Mouse (Mus musculus): ENCODE measurements at regions not wholly inside any gene's neighbourhood (a gene's known extent, or its start where the extent isn't known, plus 50 kb on each side); places are given as distances from the start of the nearest gene placed in this dataset.

DNA sequence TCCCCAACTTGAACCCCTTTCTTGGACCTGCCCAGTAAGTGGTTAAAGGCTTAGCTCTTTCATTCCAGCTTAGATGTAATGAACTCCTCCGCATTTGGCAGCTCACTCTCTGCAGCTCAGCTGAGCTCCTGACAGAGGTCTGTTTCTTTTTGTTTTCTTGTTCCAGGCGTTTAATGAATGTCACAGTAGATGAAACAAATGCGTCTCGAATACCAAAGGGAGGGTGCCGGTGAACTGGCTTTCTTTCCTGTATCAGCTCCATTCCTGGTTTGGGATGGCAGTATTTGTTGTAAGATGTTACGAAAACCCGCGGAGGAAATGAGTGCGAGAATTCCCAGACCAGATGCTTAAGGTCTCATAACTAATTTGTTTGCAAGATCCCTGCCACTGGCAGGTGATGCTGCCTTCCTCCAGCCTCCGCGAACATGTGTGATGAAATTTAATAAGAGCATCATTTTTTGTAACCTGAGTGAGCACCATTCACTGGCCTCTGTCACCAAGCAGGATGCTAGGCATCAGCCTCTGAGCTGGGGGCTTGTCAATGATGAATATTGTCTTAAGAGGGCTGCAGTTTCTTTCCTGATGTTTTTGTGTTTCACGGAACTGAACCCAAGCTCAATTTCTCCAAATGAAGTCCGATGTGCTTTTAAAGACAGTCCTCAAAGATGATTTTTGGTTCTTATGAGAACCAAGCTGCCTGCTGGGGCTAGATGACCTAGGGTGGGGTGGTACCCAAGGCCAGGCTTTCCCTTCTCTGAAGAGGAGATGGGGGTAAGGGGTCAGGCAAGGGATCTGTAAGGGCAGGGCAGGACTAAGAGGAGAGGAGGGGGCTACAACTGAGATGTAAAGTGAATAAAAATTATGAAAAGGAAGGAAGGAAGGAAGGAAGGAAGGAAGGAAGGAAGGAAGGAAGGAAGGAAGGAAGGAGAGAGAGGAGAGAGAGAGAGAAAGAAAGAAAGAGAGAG, 250.1 kb upstream of the Prkcq start:
- H3K4me2 ChIP-seq (ENCODE audit: low read depth, severe bottlenecking) = no peak overlapping the region
- H3K27ac ChIP-seq (replicated peaks; ENCODE audit: low read depth, low read length) = no peak overlapping the region
- no peak overlapping the region for H3K9ac ChIP-seq (ENCODE audit: low read length)
- H3K9me3 ChIP-seq (ENCODE audit: control insufficient read depth, low read length) = no peaks in the 10 kb centered on the region
- DNase-seq (ENCODE audit: low spot score) = no peak
- no peak overlapping the region for H3K4me3 ChIP-seq (ENCODE audit: low read depth, low read length)
- H3K4me1 ChIP-seq (ENCODE audit: control insufficient read depth, insufficient read depth, low read length) = no peaks in the 10 kb centered on the region
- H3K36me3 ChIP-seq (ENCODE audit: control insufficient read depth, insufficient read depth, low read length) = no peaks in the 10 kb centered on the region
- no peaks in the 10 kb centered on the region for H3K27me3 ChIP-seq (ENCODE audit: control insufficient read depth, insufficient read depth, low read length)
- no peak for ATAC-seq (ENCODE audit: insufficient number of reproducible peaks, low FRiP score, low TSS enrichment, low read depth)
- 34% methylated on average over 13 of the region's 13 CpGs for WGBS

DNA sequence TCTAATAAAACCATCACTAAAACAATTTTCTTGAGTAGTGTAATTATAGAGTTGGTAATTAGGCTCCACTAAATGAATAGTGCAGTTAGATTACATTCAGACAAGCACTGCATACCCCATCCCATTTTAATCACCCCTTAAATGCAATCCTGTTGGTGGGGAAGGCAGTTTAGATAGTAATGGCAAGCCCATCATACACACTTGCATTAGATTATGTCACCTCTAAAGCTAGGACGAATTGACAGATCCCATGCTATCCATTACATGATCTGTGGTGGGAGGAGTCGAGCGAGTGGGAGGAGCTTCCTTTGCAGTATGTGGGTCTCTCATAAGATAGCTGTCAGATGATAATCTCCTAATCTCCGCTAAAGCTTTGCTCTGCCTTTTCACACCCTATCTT, 247.9 kb upstream of the Prkcq start:
- H3K36me3 ChIP-seq (ENCODE audit: control insufficient read depth, insufficient read depth, low read length) = no peaks in the 10 kb centered on the region
- H3K4me2 ChIP-seq (ENCODE audit: low read depth, severe bottlenecking) = no peak overlapping the region
- H3K9ac ChIP-seq (ENCODE audit: low read length) = no peak overlapping the region
- no peaks in the 10 kb centered on the region for H3K27me3 ChIP-seq (ENCODE audit: control insufficient read depth, insufficient read depth, low read length)
- H3K27ac ChIP-seq (replicated peaks; ENCODE audit: low read depth, low read length) = no peak overlapping the region
- ATAC-seq (ENCODE audit: insufficient number of reproducible peaks, low FRiP score, low TSS enrichment, low read depth) (0 out of 2 replicates have a peak, but pooled peaks have one; percentile 42), DNase-seq (ENCODE audit: low spot score) (no peak)
- no peaks in the 10 kb centered on the region for H3K4me1 ChIP-seq (ENCODE audit: control insufficient read depth, insufficient read depth, low read length)
- no peaks in the 10 kb centered on the region for H3K9me3 ChIP-seq (ENCODE audit: control insufficient read depth, low read length)
- H3K4me3 ChIP-seq (ENCODE audit: low read depth, low read length) = no peak overlapping the region
- WGBS = 81% methylated on average over 4 of the region's 4 CpGs

DNA sequence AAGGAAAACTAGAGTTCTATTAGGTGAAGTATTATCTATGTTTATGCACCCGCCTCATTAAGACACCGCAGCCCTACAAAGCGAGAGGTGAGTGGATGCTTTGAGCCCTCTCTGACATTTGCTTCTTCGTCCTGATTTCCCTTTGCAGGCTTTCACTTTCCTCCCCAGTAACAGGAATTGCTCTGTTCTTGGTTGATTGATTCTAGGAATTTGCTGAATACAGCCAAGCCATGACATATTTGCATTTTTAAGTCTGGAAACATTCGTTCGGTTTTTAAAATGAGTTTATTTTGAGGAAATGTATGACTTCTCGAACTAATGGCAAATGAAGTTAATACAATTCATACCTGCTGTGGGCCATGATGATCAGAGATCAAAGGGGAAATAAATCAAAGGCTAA, 246.5 kb upstream of the Prkcq start:
- Histone ChIP-seq H3K4me1 (ENCODE audit: control insufficient read depth, insufficient read depth, low read length) (no peaks in the 10 kb centered on the region), H3K4me2 (ENCODE audit: low read depth, severe bottlenecking) (no peak overlapping the region), H3K27ac (replicated peaks; ENCODE audit: low read depth, low read length) (no peak overlapping the region), H3K9me3 (ENCODE audit: control insufficient read depth, low read length) (no peaks in the 10 kb centered on the region), H3K36me3 (ENCODE audit: control insufficient read depth, insufficient read depth, low read length) (no peaks in the 10 kb centered on the region), H3K4me3 (ENCODE audit: low read depth, low read length) (no peak overlapping the region), H3K9ac (ENCODE audit: low read length) (no peak overlapping the region), H3K27me3 (ENCODE audit: control insufficient read depth, insufficient read depth, low read length) (no peaks in the 10 kb centered on the region)
- DNase-seq (ENCODE audit: low spot score) (no peak), ATAC-seq (ENCODE audit: insufficient number of reproducible peaks, low FRiP score, low TSS enrichment, low read depth) (no peak)
- 39% methylated on average over 7 of the region's 7 CpGs for WGBS

DNA sequence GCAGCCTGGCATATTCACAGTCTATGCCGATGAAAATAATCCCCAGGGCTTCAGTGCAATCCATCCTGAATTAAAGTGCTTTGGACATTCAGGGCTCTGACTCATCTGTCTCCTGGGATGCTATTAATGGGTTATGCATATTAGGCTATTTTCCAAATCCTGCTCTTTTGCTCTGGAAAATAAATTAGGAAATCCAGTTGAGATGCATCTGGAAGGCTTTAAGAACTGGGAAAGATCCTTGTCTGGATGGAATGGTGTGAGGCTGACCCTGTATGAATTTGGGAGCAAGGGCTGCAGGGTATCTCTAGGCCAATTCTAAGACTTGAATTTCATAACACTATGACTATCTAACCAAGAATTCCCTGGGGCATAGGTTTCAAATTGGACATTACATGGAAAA, 234.5 kb upstream of the Prkcq start:
- H3K9me3 ChIP-seq (ENCODE audit: control insufficient read depth, low read length) = no peaks in the 10 kb centered on the region
- H3K4me1 ChIP-seq (ENCODE audit: control insufficient read depth, insufficient read depth, low read length) = no peaks in the 10 kb centered on the region
- H3K4me3 ChIP-seq (ENCODE audit: low read depth, low read length) = no peak overlapping the region
- ATAC-seq (ENCODE audit: insufficient number of reproducible peaks, low FRiP score, low TSS enrichment, low read depth) (no peak), DNase-seq (ENCODE audit: low spot score) (no peak)
- H3K36me3 ChIP-seq (ENCODE audit: control insufficient read depth, insufficient read depth, low read length) = no peaks in the 10 kb centered on the region
- H3K27me3 ChIP-seq (ENCODE audit: control insufficient read depth, insufficient read depth, low read length) = no peaks in the 10 kb centered on the region
- WGBS = 75% methylated on average over 1 of the region's 1 CpGs
- H3K27ac ChIP-seq (replicated peaks; ENCODE audit: low read depth, low read length) = no peak overlapping the region
- no peak overlapping the region for H3K4me2 ChIP-seq (ENCODE audit: low read depth, severe bottlenecking)
- no peak overlapping the region for H3K9ac ChIP-seq (ENCODE audit: low read length)

DNA sequence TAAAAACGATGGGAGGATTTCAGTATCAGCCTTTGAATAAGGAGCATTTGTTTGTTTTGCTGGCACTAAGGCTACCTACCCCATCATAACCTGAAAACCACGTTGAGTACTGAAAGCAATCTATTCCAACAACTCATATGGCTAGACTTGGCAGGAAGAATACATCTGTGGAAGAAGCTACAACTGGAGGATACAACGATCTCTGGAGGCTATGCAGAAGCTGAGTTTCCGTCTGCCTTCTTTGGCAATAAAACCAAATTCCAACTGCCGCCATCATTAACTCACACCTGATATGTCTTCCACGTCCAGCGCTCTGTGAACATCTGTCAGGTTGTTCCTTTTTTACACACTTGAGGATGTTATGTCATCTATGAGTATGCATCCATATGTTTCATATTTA, 206.7 kb upstream of the Prkcq start:
- Histone ChIP-seq H3K36me3 (ENCODE audit: control insufficient read depth, insufficient read depth, low read length) (no peaks in the 10 kb centered on the region), H3K4me1 (ENCODE audit: control insufficient read depth, insufficient read depth, low read length) (no peaks in the 10 kb centered on the region), H3K27me3 (ENCODE audit: control insufficient read depth, insufficient read depth, low read length) (no peaks in the 10 kb centered on the region), H3K9ac (ENCODE audit: low read length) (no peak overlapping the region), H3K9me3 (ENCODE audit: control insufficient read depth, low read length) (no peaks in the 10 kb centered on the region), H3K4me2 (ENCODE audit: low read depth, severe bottlenecking) (no peak overlapping the region), H3K4me3 (ENCODE audit: low read depth, low read length) (no peak overlapping the region), H3K27ac (replicated peaks; ENCODE audit: low read depth, low read length) (no peak overlapping the region)
- WGBS = 73% methylated on average over 7 of the region's 7 CpGs
- DNase-seq (ENCODE audit: low spot score) = no peak
- no peak for ATAC-seq (ENCODE audit: insufficient number of reproducible peaks, low FRiP score, low TSS enrichment, low read depth)

DNA sequence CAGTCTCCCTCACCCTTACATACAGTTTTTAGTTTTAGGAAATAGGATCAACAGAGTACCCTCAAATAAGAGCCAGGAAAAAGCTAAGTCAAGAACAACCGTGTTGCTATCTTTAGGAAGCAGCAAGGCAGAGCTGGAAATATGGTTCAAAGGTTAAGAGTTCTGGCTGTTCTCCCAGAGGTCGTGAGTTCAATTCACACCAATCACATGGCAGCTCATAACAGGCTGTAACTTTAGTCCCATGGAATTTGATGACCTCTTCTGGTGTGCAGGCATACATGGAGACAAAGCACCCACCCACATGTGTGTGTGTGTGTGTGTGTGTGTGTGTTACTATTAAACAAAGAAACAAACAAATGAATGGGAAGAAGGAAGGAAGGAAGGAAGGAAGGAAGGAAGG, 205.0 kb upstream of the Prkcq start:
- no peak for DNase-seq (ENCODE audit: low spot score)
- H3K9me3 ChIP-seq (ENCODE audit: control insufficient read depth, low read length) = no peaks in the 10 kb centered on the region
- ATAC-seq (ENCODE audit: insufficient number of reproducible peaks, low FRiP score, low TSS enrichment, low read depth) = no peak
- H3K27ac ChIP-seq (replicated peaks; ENCODE audit: low read depth, low read length) = no peak overlapping the region
- H3K4me3 ChIP-seq (ENCODE audit: low read depth, low read length) = no peak overlapping the region
- no peak overlapping the region for H3K4me2 ChIP-seq (ENCODE audit: low read depth, severe bottlenecking)
- H3K27me3 ChIP-seq (ENCODE audit: control insufficient read depth, insufficient read depth, low read length) = no peaks in the 10 kb centered on the region
- no peaks in the 10 kb centered on the region for H3K36me3 ChIP-seq (ENCODE audit: control insufficient read depth, insufficient read depth, low read length)
- no peaks in the 10 kb centered on the region for H3K4me1 ChIP-seq (ENCODE audit: control insufficient read depth, insufficient read depth, low read length)
- WGBS = 59% methylated on average over 2 of the region's 2 CpGs
- no peak overlapping the region for H3K9ac ChIP-seq (ENCODE audit: low read length)

DNA sequence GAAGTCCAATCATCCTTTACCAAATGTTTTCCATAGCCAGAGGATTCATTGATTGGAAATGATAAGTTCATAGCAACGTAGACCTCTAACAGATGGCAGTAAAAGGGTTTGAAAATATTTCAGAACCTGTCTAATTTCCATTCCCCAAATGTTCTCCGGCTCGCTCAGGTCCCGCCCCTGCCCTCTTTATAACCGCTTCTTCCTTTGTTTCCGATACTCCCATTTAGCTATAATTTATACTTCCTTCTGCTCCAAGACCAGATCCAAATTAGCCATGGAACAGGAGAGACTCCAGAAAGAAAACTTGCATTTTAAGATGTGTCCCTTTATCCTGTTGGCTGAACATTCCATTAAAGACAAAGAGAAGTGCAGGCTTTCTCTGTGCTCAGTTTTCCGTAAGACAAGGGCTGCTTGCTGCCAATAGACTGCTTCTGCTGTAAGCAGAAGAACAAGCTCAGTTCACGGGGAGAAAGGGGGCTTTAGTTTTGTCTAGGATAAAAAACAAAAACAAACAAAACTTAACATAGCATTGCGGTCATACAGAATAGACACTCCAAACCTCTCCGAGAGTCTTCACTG, 202.7 kb upstream of the Prkcq start:
- 91% methylated on average over 10 of the region's 10 CpGs for WGBS
- H3K27ac ChIP-seq (replicated peaks; ENCODE audit: low read depth, low read length) = no peak overlapping the region
- H3K27me3 ChIP-seq (ENCODE audit: control insufficient read depth, insufficient read depth, low read length) = no peaks in the 10 kb centered on the region
- H3K9ac ChIP-seq (ENCODE audit: low read length) = no peak overlapping the region
- no peak overlapping the region for H3K4me3 ChIP-seq (ENCODE audit: low read depth, low read length)
- DNase-seq (ENCODE audit: low spot score) (no peak), ATAC-seq (ENCODE audit: insufficient number of reproducible peaks, low FRiP score, low TSS enrichment, low read depth) (no peak)
- no peaks in the 10 kb centered on the region for H3K36me3 ChIP-seq (ENCODE audit: control insufficient read depth, insufficient read depth, low read length)
- no peak overlapping the region for H3K4me2 ChIP-seq (ENCODE audit: low read depth, severe bottlenecking)
- no peaks in the 10 kb centered on the region for H3K9me3 ChIP-seq (ENCODE audit: control insufficient read depth, low read length)
- no peaks in the 10 kb centered on the region for H3K4me1 ChIP-seq (ENCODE audit: control insufficient read depth, insufficient read depth, low read length)

DNA sequence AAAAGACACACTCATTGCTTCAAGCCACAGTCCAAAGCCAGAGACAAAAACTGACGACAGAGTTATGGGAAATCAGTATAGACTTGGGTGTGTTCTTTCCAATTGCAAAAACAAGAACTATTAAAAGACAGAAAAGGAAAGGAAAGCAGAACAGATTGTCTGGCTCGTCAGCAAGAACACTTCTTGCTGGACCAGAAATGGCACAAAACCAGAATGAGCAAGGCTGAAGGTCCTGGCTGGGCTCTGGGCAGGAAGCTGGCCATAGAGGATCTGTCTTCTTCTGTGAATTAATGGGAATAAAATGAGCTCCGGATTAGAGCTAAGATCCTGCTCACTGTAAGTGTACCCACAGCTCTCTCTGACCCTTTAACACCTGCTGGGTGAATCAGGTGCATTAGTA, 199.9 kb upstream of the Prkcq start:
- Histone ChIP-seq H3K36me3 (ENCODE audit: control insufficient read depth, insufficient read depth, low read length) (no peaks in the 10 kb centered on the region), H3K9ac (ENCODE audit: low read length) (no peak overlapping the region), H3K4me2 (ENCODE audit: low read depth, severe bottlenecking) (no peak overlapping the region), H3K27ac (replicated peaks; ENCODE audit: low read depth, low read length) (no peak overlapping the region), H3K4me1 (ENCODE audit: control insufficient read depth, insufficient read depth, low read length) (no peaks in the 10 kb centered on the region), H3K9me3 (ENCODE audit: control insufficient read depth, low read length) (no peaks in the 10 kb centered on the region), H3K4me3 (ENCODE audit: low read depth, low read length) (no peak overlapping the region), H3K27me3 (ENCODE audit: control insufficient read depth, insufficient read depth, low read length) (no peaks in the 10 kb centered on the region)
- WGBS = 71% methylated on average over 3 of the region's 3 CpGs
- ATAC-seq (ENCODE audit: insufficient number of reproducible peaks, low FRiP score, low TSS enrichment, low read depth) (no peak), DNase-seq (ENCODE audit: low spot score) (no peak)

Data from limb, embryonic 11.5 days (tissue).